Mouse (Mus musculus) small intestine, adult 2 months (tissue): ENCODE data around the gene Kdr.

Experiments used
- CTCF ChIP-seq: fragments of 200-500 bp; IDR thresholded peaks from 2 replicates; pipeline ENCODE4 v1.5.1; 2012; ENCODE audit warnings: low read depth, mild to moderate bottlenecking, control low read depth, inconsistent platforms, low read length, moderate library complexity, mixed read lengths; ENCODE audit not compliant: insufficient replicate concordance, insufficient read length; ENCODE audit errors: extremely low read depth
- POLR2A ChIP-seq: fragments of 200-500 bp; IDR thresholded peaks from 2 replicates; pipeline ENCODE4 v1.6.1; 2012; ENCODE audit warnings: low read depth, mild to moderate bottlenecking, control low read depth, inconsistent platforms, low read length, moderate library complexity

- TF ChIP-seq CTCF: no peak
- TF ChIP-seq POLR2A: no peak
These were observed 58.7 kb downstream of the Kdr start for GRCm38 (mm10) chr5:75919601-75920000.
